Mouse (Mus musculus) gastrocnemius, postnatal 36 days (tissue): ENCODE results near the gene Itprip. TPM values are rescaled to one million over a fixed set of nuclear protein-coding genes. Genes with fewer than 3 reads are reported as not detected.
A peak's percentile ranks its signal among the peaks of the same experiment; 100 is the strongest.
"Not testable (repeated sequence)": the region's sequence is repeated elsewhere in the genome, so short reads cannot be mapped to it uniquely, and the experiment has no call there.

Source experiments
- DNase-seq, 2 experiments: peaks; one replicate each; pipeline ENCODE4 v3.0.0; 2022
- intact Hi-C: fragments of 180-260 bp; cut with DNase I; formaldehyde crosslinking; loops from one replicate; pipeline ENCODE4 v1.15.1; 2025
- microRNA-seq, 2 experiments: library from miRNA; unstranded; fragments of <30 nt; microRNA quantifications; one replicate each; pipeline ENCODE4 v1.2.0; 2021
- total RNA-seq, 2 experiments: library from RNA; stranded (reverse); gene quantifications; 2 replicates each; pipeline ENCODE4 v1.2.3; 2021

The Itprip gene
- total RNA-seq, 2 experiments from 2014 or later: 0.74 to 0.76 TPM

- intact Hi-C loops: no loop called here
- DNase-seq: no peak
Observed at GRCm38 (mm10) chr19:47857957-47858942, 60.8 kb downstream of the Itprip start.

DNA sequence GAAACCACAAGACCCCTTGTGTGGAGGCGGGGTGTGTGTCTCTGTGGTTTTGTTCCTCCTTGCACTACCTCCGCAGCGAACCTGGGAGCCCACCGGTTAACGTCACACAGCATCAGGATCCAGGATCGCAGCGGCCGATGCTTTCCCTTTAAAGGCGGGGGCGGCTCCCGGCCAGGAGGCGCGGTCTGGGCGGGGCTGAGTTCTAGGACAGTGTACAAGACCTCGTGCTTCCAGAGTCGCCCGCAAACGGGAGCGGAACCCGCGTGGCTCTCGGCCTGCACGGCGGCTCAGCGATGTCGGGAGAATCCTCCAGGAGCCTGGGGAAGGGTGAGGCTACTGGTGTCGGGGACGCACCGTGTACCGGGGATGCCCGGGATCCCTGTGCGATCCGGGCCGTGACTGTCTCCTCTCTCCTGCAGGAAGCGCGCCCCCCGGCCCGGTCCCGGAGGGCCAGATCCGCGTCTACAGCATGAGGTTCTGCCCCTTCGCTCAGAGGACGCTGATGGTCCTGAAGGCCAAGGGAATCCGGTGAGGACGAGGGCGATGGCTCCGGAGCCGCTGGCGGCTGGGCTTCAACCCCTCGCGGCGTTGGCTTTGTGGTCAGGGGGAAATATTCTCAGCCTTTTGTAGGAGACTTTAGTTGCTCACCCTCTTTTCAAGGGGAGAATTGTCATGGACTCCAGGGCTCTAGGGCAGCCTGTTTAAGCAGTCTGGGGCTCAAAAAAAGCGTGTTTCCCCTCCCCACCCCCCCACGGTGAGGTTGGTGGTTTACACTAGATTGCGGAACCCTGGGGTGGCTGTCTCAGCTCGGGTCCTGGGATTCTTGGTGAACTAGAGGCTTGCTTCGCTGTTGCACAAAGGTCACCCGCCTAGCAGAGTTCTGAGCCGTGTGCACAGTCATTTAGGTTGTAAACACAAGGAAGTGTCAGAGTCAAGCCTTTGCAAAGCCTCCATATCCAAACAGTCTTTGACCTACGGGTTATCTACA lies 64.0 kb downstream of the Itprip start, which contains the start of gene Gsto1:
Gene Gsto1, plus strand, starts transcription at position 175 of the 988 bp plus-strand sequence.
- intact Hi-C loops: no loop called here
- peak; percentile 85 to 86 for DNase-seq

GRCm38 (mm10) chr19:47853951-47854795 lies 64.9 kb downstream of the Itprip start:
- intact Hi-C loops: no loop called here
- no peak for DNase-seq

DNA sequence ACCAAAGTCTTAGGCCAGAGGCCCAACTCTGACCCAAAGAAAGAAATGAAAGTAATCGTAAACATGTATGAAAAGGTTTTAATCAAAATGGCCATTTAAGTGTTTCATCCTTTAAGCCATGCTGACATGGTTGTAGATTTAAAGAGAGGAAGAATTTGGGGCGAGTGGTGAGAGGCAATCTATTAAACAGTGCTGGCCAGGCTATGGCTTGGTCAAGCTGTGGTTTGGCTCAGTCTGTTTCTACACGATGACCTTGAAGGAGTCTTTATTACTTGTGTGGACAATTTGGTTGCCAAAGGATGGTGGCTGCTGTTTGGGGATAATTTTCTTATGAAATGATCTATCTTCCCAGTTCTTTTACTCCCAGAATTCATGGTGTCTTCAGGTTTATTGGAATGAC lies 66.0 kb downstream of the Itprip start:
- intact Hi-C loops: no loop called here
- DNase-seq: no peak

GRCm38 (mm10) chr19:47852131-47852530 lies 67.0 kb downstream of the Itprip start:
- DNase-seq, intact Hi-C loops: not testable (repeated sequence)

DNA sequence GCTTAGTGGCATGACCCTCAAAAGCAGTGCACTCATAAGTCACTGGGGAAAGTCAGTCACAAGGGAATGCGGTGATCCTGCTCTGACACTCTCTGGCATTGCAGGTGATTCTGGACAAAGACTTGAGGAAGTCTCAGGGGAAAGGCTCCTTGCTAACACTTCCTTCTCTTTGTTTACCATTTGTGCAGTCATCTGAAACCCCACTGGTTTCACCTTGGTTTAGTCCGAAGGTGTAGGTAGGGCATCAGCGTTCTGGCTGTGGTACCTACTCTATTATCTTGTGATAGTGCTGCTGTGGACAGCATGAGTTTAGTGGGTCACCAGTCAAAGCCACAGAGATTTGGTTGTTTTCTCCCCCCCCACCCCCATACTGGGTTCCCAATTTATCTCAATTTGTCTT lies 69.4 kb downstream of the Itprip start:
- intact Hi-C loops: no loop called here
- DNase-seq: no peak

Small RNAs within 50 kb of the gene (microRNA-seq; reads per million reads assigned to microRNA genes)
- 0 reads per million in 2 experiments for gene Gm22240

Other genes starting within 250 kb of the Itprip start
- gene Col17a1, start 227.2 kb downstream of the Itprip start, total RNA-seq: under 1 TPM; 0.05 to 0.10 TPM
- 10 to 100 TPM; 71.2 to 79.0 TPM for gene Sfr1, start 187.6 kb downstream of the Itprip start, total RNA-seq
- gene Gsto1, start 64.3 kb downstream of the Itprip start, total RNA-seq: 10 to 100 TPM; 40.8 to 59.1 TPM
- under 1 TPM; 0.22 to 0.66 TPM for gene Gsto2, start 53.8 kb downstream of the Itprip start, total RNA-seq
- gene Cfap43, start within 50 bp of the Itprip start, total RNA-seq: not detected
- not detected for gene Cfap58, start 18.4 kb upstream of the Itprip start, total RNA-seq